Mouse (Mus musculus): ENCODE measurements at regions not wholly inside any gene's neighbourhood (a gene's known extent, or its start where the extent isn't known, plus 50 kb on each side); places are given as distances from the start of the nearest gene placed in this dataset.

- no peak for TF ChIP-seq CTCF (IDR thresholded peaks at IDR 0.05; ENCODE audit: extremely low read depth, insufficient read depth, low read length)
- TF ChIP-seq POLR2A (IDR thresholded peaks at IDR 0.05; ENCODE audit: extremely low read depth, insufficient read depth, low read length) = no peak
Observed at GRCm38 (mm10) chr1:193992226-193992625, 622.1 kb upstream of the Camk1g start.

Data from cortical plate, adult 2 months (tissue).